Mouse (Mus musculus): ENCODE data around the gene Erfe.

Gene Erfe

GRCm38 (mm10) chr1:91366215-91367108 lies at the start of gene Erfe:
TSS of gene Erfe (plus strand) at chr1:91366430.
- peak; percentile 28 to 48 for DNase-seq

- DNase-seq = no peak
These were observed 48.6 kb upstream of the Erfe start for GRCm38 (mm10) chr1:91317656-91318055.

- DNase-seq = peak; percentile 36 to 41
These were observed 44.3 kb upstream of the Erfe start, which contains the start of gene Espnl for GRCm38 (mm10) chr1:91321760-91322438. TSS of gene Espnl (plus strand) at chr1:91322075.

- no peak for DNase-seq
These were observed 41.6 kb upstream of the Erfe start for GRCm38 (mm10) chr1:91324646-91325045.

GRCm38 (mm10) chr1:91325488-91326042 lies 40.7 kb upstream of the Erfe start:
- DNase-seq = no peak

GRCm38 (mm10) chr1:91332102-91332501 lies 34.1 kb upstream of the Erfe start:
- no peak for DNase-seq

- no peak for DNase-seq
These were observed 32.6 kb upstream of the Erfe start for GRCm38 (mm10) chr1:91333582-91333981.

- DNase-seq = no peak
These were observed 28.9 kb upstream of the Erfe start for GRCm38 (mm10) chr1:91337355-91337754.

GRCm38 (mm10) chr1:91344001-91344400 lies 22.2 kb upstream of the Erfe start:
- DNase-seq = no peak

GRCm38 (mm10) chr1:91344921-91345685 lies 21.1 kb upstream of the Erfe start:
- peak in 1 of 2 experiments; percentile 15 for DNase-seq

- peak; percentile 71 to 72 for DNase-seq
These were observed 19.3 kb upstream of the Erfe start for GRCm38 (mm10) chr1:91346892-91347291.

GRCm38 (mm10) chr1:91350841-91351240 lies 15.4 kb upstream of the Erfe start, which contains the start of gene Klhl30:
TSS of gene Klhl30 (plus strand) at chr1:91351016.
- no peak for DNase-seq

GRCm38 (mm10) chr1:91351249-91351648 lies 15.0 kb upstream of the Erfe start:
- DNase-seq = no peak

- DNase-seq = no peak
These were observed 14.0 kb upstream of the Erfe start for GRCm38 (mm10) chr1:91352277-91352676.

GRCm38 (mm10) chr1:91356105-91356504 lies 10.1 kb upstream of the Erfe start:
- DNase-seq = no peak

- no peak for DNase-seq
These were observed 4.1 kb upstream of the Erfe start for GRCm38 (mm10) chr1:91362113-91362512.

- DNase-seq = no peak
These were observed 1.2 kb upstream of the Erfe start for GRCm38 (mm10) chr1:91364822-91365644.

GRCm38 (mm10) chr1:91365816-91366214 lies 415 bp upstream of the Erfe start:
- no peak for DNase-seq

GRCm38 (mm10) chr1:91367295-91367694 lies 1.1 kb downstream of the Erfe start:
- no peak for DNase-seq

GRCm38 (mm10) chr1:91369408-91369807 lies 3.2 kb downstream of the Erfe start:
- no peak for DNase-seq

GRCm38 (mm10) chr1:91370055-91370454 lies 3.8 kb downstream of the Erfe start:
- no peak for DNase-seq

GRCm38 (mm10) chr1:91373414-91373835 lies 7.2 kb downstream of the Erfe start:
- no peak for DNase-seq
